Mouse (Mus musculus): Measurements from ENCODE around the gene Kcna1. TPM values are rescaled to one million over a fixed set of nuclear protein-coding genes. Genes with fewer than 3 reads are reported as not detected.
A peak's percentile ranks its signal among the peaks of the same experiment; 100 is the strongest.

Kcna1 gene
- total RNA-seq (2021) = 100 to 1,000 TPM; 110 to 114 TPM

GRCm38 (mm10) chr6:126646381-126646780 is at the start of gene Kcna1:
Gene Kcna1, minus strand, starts transcription at chr6:126646384.
- DNase-seq = no peak

DNA sequence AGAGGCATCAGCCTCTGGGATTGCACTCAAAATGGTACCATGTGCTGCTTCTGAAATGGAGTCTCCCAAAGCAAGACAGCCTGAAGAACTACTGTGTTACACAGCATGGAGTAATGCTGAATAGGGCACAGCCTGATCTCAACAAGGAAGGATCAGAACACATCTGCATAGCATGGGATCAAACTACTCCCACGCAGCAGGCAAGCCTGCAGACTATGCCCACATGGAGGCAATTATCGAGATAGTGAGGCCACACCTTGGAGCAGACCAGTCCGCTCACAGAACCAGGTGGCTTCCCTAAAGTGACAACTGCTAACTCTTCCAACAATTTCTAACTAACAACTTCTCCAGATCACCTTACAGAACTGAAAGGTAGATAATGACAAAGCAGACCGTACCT is 40.9 kb upstream of the Kcna1 start:
- no peak for DNase-seq

DNA sequence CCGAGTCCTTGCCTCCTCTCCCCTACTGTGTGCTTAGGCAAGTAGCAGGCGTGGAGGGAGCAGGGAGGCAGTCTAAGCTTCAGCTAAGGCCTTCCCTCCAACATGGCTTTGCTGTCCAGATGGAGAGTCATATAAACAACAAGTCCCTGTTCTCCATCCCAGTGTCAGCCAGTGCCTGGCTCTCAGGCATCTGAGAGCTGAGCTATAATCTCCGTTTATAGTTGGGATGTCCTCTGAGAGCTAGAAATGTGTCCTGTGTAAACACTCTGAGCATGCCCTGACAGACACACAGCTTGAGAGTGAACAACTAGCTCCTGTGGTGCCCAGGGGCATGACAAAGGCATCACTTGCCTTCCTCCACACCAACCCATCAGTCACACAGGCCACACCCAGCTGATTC is 39.0 kb upstream of the Kcna1 start:
- no peak for DNase-seq

- no peak for DNase-seq
These were observed 32.8 kb upstream of the Kcna1 start for GRCm38 (mm10) chr6:126678961-126679360.

DNA sequence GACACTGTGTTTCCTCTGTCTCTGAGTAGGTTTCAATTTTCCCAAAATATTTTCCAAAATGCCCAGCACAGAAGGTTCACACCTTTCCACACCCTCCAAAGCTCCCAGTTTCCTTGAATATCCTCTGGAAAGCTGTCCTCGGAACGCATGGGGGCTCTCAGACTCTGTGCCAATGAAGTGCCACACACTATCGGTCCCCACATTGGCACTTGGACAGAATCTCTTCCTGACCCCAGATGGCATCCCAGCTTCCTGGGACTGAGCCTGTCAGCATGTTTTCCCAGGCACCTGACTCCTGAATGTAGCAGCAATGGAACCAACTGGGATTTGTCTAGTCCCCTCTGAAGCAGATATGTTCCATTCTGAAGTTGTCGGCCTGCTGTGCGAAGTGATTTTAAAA is 20.8 kb upstream of the Kcna1 start:
- no peak for DNase-seq

- DNase-seq = no peak
These were observed 19.9 kb upstream of the Kcna1 start for GRCm38 (mm10) chr6:126666091-126666490.

DNA sequence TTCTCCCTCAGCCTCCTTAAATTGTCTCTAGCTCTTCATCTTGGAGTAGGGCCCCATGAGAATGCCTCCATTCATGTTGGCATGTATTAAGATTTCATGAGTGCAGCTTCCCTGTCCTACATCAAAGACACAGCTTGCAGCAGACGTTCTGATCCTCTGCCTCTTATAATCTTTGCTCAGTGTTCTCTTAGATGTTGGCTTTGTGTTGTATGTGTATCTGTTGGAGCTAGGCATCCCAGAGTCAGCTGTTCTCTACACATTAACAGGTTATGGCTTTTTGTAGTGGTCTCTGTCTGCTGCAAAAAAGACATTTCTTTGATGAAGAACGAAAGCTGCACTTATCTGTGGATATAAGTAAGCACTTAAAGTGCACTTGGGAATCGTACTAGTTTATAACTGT is 18.4 kb upstream of the Kcna1 start:
- DNase-seq = no peak

DNA sequence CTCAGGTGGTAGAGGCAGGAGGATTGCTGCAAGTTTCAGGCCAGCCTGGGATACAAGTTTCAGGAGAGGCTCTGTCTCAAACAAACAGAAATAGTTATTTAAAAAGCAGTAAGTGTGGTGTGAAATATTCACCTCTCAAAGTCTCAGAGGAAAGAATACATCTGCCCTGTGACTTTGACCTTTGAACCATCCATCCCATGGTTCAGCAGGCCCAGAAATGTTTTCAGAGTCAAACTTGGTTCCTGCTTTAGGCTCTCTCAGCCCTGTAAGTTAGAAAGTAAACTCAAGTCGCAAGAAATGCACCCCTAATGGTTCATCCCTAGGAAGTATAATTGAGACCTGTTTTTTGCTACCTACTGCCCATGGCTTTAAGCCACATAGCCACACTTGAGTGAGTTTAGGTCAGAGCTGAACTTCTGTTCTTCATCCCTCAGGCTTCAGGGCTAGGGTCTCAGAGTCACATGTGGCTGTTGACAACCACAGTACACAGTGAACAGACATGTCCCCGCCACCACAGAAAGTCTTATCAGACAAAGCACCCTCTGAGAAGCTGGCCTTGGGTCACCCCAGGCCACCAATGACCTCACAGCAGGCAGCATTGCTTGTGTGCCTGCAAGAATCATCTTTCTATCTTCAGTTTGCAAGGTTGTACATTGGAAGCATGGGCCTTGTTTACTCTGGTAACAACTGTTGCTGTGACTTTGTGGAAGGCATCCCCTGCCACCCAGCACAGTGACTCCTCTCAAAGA is 11.6 kb upstream of the Kcna1 start:
- no peak for DNase-seq

GRCm38 (mm10) chr6:126653561-126653960 is 7.4 kb upstream of the Kcna1 start:
- no peak for DNase-seq

DNA sequence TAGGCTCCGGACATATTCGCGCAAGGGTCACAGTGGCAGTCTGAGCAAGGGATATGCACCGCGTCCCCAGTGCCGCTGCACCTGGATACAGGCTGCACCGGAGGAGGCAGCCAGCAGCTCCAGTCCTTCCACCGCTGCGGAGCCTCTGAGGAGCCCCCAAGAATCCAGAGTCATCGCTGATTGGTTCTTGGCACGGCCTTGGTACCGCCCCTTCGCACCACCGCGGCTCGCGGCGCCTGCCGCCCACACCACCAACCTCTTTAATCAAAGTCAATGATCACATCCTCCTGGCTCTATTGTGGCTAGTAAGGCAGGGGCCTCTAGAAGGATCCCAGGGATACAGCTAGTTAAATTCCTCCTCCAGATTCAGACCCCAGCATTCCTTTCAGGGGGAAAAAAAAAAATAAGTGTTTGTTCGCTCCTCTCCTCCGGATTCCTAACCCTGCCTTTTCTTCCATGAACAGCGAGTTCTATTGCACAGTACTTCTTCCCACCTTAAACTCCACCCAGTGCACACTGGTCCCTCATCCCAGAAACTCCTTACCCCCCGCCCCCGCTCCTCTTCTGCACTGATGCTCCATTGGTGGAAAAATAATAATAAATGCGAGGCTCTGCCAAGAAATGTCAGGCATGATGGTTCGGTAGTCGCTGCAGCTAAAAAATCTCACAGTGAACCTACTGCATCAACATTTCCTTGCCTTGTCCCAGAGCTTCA is 383 bp downstream of the Kcna1 start:
- peak; percentile 78 to 81 for DNase-seq

- DNase-seq = peak; percentile 41
These were observed 1.1 kb downstream of the Kcna1 start for GRCm38 (mm10) chr6:126645044-126645541.

DNA sequence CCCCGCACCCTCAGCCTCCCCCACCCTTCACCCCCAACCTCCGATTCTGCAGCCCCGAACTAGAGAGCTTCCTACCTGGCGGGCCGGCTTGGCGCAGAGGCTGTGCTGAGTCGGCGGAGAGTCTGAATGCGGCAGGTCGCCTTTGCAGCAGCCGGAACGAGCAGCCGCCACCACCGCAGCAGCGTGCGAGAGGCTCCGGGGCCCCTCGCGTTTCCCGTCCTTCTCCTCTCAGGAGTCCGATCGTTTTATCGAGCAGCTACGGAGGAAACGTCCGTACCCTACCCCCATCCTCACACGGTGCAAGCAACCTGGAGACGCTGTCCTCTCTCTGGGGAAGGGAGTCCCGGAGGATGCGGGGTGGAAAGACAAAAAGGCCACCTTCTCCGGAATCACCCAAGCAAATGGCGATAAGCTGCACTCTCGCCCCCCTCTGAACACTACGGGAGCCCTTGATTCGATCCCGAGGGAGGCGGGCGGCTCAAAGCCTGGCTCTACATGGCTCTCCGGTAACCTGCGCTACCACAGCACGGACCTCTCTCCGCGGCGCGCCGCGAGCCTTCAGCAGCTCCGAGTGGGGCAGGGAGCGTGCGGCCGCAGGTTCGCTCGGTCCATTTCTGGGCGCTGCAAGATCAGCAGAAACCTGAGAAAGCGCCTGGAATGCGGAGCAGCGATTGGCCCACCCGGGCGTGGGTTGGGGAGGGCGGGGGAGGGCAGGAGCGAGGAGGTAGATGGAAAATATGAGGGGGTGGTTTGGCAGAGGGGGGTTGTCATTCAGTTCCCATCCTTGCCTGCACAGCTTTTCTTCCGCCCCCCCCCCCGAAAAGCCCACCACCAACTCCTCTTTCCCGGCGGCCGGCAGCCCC is 1.8 kb downstream of the Kcna1 start:
- peak; percentile 62 to 67 for DNase-seq

DNA sequence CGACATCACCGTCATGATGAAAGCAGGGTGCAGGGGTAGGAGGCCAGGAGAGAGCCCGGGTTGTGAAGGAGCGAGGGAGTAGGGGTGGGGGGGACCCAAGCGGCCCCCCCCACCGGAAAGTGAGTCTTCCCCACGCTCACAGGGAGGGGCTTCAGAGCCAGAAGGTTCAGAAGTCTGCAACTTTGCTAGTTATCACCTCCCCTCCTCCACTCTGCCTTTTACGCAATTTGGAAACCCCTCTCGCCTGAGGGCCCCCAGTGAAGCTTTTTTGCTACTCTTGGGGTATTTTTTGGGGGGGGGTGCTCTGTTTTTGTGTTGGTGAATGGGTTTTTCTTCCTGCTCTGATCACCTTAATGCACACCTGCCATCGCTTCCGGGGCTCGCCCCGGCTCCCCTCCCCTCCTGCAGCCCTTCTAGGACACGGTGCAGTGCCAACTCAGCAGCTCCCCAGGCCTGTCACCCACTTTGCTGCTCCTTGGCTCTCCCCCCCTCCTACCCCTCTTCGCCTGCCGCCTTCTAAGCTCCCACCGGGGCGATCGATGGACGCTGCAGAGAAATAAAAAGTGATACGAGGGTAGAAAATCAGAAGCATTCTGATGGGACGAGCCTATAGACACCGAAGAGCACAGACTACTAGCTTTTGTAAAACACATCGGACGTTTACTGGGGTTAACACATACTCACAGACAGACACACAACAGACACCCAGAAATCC is 2.7 kb downstream of the Kcna1 start:
- peak in 1 of 2 experiments; percentile 22 for DNase-seq

GRCm38 (mm10) chr6:126642856-126643321 is 3.3 kb downstream of the Kcna1 start:
- peak; percentile 43 to 54 for DNase-seq

- no peak for DNase-seq
These were observed 17.7 kb downstream of the Kcna1 start for GRCm38 (mm10) chr6:126628451-126628850.

- DNase-seq = no peak
These were observed 27.7 kb downstream of the Kcna1 start for GRCm38 (mm10) chr6:126618455-126618854.

GRCm38 (mm10) chr6:126610746-126611145 is 35.4 kb downstream of the Kcna1 start:
- no peak for DNase-seq

DNA sequence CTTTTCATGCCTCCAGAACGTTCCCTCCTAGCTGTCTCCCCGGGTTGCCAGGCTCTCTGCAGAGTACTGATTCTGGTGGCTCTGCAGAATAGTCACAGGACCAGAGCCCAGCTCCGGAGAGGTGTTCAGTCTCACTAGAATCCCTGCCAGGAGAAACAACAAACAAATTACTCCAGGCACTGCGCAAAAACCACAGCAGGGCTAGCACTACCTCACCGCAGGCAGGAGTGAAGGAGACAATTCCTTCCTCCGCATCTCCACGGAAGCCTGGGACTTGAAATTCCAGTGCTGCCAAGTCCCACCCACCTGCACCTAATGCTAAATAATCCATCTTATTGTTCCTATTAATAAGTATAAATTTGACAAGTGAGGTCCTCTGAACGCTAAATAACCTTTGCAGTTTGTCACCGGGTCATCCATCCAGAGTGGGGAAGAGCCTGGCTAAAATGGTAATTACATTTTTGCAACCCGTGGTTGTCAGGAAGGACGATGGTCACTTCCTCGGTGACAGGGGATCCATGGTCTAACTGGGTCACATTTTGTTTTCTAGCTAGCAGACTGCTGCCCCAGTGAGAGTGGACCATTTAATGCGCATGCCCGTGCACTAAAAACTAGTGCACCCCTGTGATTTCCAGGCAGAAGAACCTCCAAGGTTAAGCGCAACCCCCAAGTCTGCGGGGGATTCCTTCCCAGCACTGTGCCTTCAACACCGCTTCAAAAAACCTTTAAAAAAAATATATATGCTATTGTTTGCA is 36.8 kb downstream of the Kcna1 start:
- no peak for DNase-seq

- no peak for DNase-seq
These were observed 44.3 kb downstream of the Kcna1 start for GRCm38 (mm10) chr6:126601843-126602326.

- DNase-seq = peak in 1 of 2 experiments; percentile 45
These were observed 46.8 kb downstream of the Kcna1 start for GRCm38 (mm10) chr6:126599201-126599995.
